Mouse (Mus musculus): Measurements from ENCODE around the gene Sec23b.
A peak's percentile ranks its signal among the peaks of the same experiment; 100 is the strongest.
"Not testable (repeated sequence)": the region's sequence is repeated elsewhere in the genome, so short reads cannot be mapped to it uniquely, and the experiment has no call there.

The Sec23b gene

GRCm38 (mm10) chr2:144555820-144556552, at the start of gene Sec23b:
TSS of gene Sec23b (plus strand) at chr2:144556229.
- peak; percentile 93 for DNase-seq (ENCODE audit: low read depth)

DNA sequence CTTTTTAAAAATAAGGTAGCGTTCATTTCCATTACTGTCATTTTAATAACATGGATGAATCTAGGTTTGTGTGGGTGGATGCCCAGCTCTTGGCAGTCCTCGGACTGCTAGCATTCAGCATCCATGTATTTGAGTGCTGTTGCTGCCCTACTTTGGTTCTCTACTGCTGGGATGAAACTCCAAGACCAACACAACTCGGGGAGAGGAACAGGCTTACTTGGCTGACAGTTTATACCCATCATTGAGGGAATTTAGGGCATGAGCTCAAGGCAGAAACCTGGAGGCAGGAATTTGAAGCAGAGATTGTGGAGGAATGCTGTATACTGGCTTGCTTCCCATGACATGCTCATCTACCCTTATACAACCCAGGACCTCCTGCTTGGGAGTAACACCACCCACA, 41.4 kb upstream of the Sec23b start:
- no peak for DNase-seq (ENCODE audit: low read depth)

- no peak for DNase-seq (ENCODE audit: low read depth)
These were observed 36.3 kb upstream of the Sec23b start for GRCm38 (mm10) chr2:144519772-144520171.

DNA sequence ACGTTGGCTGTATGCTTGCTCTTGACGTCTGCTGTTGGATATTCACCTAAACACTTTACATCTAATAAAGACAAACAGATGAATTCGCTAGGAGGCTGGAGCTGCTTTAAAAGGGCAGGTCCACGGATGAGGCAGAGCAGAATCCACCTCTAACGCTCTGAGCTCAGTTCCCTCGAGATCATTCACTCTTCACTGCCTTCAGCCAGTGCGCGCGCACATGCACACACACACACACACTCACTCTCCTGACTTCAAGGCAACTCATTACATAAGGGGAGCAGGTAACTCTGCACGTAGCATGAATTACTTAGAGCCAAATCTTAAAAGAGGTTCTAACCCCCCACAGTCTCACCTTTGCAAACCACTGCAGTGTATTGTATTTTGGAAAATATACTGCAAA, 30.2 kb upstream of the Sec23b start:
- DNase-seq (ENCODE audit: low read depth), result no peak

DNA sequence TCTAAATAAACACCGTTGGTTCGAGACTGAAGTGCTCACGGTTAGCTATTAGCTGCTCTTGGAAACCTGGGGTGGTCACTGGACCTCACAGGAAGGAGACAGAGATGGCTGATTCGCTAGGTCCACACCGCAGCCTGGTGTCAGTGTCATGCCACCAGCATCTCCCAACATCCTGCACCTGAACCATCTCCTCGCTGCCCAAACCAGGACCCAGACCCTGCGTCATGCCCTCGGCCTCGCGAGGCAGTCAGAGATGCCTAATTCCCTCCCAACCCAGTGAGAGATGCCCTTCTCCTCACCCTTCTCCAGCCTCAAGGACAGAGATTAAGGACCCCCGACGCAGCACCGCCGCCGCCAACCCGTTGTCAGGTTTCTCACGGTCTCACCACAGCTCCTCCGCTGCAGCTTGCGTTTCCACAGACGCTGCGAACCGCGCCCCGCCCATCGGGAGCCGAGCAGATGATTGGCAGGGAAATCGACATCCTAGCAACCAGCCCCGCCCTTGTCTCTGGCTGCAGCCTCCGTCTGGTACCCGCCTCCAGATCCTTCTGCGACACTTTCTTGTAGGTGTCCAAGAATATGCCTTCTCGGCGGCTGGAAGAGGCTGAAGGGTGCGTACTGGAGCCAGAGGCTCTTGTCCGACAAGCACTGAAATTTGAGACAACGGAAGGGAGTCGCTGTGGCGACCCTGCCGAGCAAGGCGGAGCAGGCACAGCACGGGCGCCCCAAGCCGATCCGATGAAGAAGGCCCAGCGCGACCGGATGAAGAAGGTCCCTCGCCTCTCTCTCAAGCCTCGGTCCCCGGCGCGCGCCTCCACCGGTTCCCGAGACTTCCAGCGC, 28.8 kb upstream of the Sec23b start, which contains the start of the genes Dzank1 and Polr3f:
Gene Dzank1 (minus strand): TSS at position 434 of the 840 bp plus-strand sequence.
Gene Polr3f (plus strand): TSS at position 738 of the 840 bp plus-strand sequence.
- peak; percentile 90 for DNase-seq (ENCODE audit: low read depth)

- no peak for DNase-seq (ENCODE audit: low read depth)
These were observed 28.2 kb upstream of the Sec23b start for GRCm38 (mm10) chr2:144527821-144528174.

DNA sequence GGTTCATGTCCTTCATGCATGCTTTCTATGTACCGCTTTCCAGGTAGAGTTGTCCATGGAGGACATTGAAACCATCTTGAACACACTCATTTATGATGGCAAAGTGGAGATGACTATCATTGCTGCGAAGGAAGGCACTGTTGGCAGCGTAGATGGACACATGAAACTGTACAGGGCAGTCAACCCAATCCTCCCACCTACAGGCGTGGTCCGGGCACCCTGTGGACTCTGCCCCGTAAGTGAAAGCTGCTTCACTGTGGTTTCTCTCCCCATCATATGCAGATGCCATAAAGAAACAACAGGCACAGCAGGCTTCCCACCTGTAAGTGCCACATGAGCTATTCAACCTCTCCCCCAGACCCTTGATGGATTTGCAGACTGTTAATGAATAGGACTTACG, 18.9 kb upstream of the Sec23b start:
- no peak for DNase-seq (ENCODE audit: low read depth)

GRCm38 (mm10) chr2:144541246-144541645, 14.8 kb upstream of the Sec23b start:
- no peak for DNase-seq (ENCODE audit: low read depth)

DNA sequence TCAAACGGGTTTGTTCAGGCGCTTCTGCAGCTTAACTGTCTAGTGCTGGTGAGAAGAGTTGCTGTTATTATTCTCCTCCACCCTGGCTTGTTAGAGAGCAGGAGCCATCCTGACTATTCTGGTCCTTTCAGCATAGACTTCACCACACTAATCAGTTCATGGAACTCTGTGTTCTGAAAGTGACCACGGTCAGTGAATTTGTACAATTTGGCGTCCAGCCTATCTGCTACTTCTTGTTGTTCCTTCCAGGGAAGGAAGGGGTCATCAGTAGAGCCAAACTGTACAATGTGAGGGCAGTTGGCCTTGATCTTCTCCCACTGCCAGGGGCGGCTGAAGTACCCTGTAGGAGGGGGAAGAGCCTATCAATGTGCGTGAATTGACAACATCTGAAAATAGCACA, 12.4 kb upstream of the Sec23b start:
- DNase-seq (ENCODE audit: low read depth), result no peak

DNA sequence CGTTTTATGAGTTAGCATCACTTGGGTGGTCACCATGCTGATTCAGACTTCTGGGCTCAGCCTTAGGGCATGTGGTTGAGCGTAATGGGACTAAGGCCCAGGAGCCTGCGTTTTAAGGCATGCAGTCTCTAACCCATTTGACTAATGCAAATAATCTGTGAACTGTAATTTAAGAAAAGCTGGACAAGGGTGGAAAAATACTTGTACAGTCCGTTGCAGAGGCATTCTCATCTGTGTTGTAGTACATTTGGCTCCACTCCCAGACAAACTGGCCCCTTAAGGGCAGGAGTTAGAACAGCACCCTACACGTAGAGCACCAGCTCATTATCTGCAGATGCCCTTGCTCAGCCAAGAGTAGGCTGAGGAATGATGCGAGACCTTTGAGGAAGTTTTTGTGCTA, 11.4 kb upstream of the Sec23b start:
- no peak for DNase-seq (ENCODE audit: low read depth)

DNA sequence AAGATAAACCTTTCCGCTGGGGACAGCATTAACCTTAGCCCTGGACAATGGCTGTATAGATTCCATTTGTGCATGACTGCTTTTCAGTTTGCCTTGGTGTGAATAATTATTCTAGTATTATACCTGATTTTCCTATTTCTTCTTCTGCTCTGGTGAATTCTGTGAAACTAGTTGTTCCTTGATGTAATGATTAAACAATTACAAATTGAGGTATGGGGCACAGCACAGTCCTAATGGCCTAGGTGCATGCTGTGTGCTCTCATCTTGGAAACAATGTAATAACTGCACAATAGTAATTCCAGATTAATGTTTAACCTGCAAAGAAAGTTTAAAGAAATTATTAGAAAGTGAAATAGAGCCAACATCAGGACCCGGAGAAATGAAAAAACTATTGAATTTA, 11.0 kb upstream of the Sec23b start:
- no peak for DNase-seq (ENCODE audit: low read depth)

DNA sequence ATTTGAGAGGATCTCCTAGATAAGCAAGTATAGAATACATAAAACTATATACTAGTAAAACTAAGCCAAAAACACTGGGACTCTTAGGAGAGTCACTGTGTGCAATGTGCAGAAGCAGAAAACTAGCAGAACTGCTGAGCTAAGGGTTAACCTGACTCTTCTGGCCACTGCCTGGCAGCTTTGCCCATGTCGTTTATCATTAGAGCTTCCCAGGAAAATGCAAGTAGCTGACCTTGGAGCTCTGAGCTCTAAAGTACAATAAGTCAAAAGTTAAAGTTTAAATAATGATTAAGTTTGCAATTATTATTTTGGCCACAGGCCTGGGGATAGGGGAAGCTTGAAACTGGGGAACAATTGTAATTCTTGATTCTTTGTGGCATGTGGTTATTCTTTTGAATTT, 10.5 kb upstream of the Sec23b start:
- DNase-seq (ENCODE audit: low read depth), result no peak

GRCm38 (mm10) chr2:144547559-144547958, 8.5 kb upstream of the Sec23b start:
- DNase-seq (ENCODE audit: low read depth), result no peak

GRCm38 (mm10) chr2:144550529-144550928, 5.5 kb upstream of the Sec23b start, which contains the start of gene Rbbp9:
TSS of gene Rbbp9 (minus strand) at chr2:144550869.
- no peak for DNase-seq (ENCODE audit: low read depth)

DNA sequence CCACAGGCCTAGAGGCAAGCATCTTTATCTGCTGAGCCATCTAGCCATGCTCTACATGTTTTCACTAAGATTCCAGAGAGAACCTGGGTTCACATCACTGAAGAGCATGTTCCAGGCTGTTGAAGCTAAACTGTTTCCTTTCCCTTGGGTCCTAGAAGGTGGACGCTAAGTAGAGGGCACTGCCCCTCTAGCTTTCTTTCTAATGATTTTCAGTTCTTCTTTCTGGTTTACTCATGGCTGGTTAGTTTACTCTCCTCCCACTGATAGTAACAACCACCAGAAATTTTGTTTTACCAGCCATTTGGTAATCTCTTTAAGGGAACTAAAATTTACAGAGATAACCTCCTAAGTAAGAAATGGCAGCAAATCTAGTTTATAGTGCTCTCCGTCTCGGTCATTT, 2.1 kb upstream of the Sec23b start:
- DNase-seq (ENCODE audit: low read depth), result no peak

DNA sequence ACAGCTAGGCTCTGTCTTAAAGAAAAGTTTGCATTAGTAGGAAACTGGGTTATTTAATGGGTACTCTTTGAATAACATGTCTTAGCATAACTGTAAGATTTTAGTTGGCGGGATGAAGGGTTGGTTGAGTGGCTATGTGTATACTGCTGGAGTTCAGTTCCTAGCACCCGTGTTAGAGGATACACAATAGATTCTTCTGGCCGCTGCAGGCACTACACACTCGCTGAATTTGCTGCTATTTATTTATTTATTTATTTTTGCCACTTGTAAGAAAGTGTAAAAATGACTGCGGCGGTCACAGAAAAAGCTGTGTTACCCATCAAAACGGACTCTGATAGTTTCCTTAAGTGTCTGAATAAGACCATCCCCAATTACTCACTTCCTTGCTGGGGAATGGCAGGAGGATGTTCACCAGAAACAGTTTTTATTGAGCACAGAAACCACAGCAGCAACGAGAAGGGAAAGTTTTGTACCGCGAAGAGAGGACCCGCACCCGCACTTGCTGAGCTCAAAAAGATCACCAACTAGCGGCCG, 676 bp upstream of the Sec23b start:
- DNase-seq (ENCODE audit: low read depth), result no peak

DNA sequence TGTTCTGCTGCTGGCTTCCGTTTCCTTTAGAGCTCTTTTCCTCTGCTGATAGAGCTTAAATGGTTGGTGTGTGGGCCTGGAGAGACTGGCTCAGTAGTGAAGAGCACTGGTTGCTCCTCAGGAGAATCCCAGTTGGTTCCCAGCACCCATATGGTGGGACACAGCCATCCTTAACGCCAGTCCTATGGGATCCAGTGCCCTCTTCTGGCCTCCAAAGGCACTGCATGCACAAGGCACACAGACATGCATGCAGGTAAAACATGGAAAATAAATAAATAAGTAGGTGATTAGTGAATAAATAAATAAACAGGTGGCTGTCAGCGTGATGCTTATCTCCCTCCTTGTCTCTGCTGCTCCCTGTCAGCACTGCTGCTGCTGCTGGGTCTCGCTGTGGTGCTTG, 32.7 kb downstream of the Sec23b start:
- no peak for DNase-seq (ENCODE audit: low read depth)

- not testable (repeated sequence) for DNase-seq (ENCODE audit: low read depth)
These were observed 37.0 kb downstream of the Sec23b start for GRCm38 (mm10) chr2:144593036-144593435.

GRCm38 (mm10) chr2:144593951-144594651, 38.1 kb downstream of the Sec23b start, which contains the start of gene Smim26:
TSS of gene Smim26 (plus strand) at chr2:144594054.
- DNase-seq (ENCODE audit: low read depth), result peak; percentile 71

DNA sequence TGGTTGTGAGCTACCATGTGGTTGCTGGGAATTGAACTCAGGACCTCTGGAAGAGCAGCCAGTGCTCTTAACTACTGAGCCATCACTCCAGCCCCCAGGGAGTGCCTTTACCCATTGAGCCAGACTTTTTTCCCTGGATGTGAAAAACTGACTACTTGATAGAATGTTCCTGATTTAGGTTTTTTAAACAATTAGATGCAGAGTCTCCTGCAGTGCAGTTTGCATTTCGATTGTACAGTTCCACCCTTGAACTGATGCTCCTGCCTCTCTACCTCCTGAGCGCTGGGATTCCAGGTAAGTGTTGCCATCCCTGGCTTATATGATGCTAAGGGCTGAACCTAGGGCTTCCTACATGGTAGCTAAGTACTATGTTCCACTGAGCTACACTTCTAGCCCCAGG, 42.0 kb downstream of the Sec23b start:
- DNase-seq (ENCODE audit: low read depth), result no peak

GRCm38 (mm10) chr2:144599831-144600687, 44.0 kb downstream of the Sec23b start, which contains the start of gene Dtd1:
TSS of gene Dtd1 (plus strand) at chr2:144599897.
- peak; percentile 70 for DNase-seq (ENCODE audit: low read depth)
